Mouse (Mus musculus) heart, embryonic 14.5 days (tissue): ENCODE data around the gene Gm5617. TPM values are rescaled to one million over a fixed set of nuclear protein-coding genes. Genes with fewer than 3 reads are reported as not detected.

Experiments
- ATAC-seq: fragments of 200-750 bp; cut with Nextera tagmentation; 2 replicates; pipeline ENCODE4 v1.8.0; 2017; ENCODE audit warnings: low read depth, moderate TSS enrichment; ENCODE audit not compliant: insufficient number of reproducible peaks, insufficient read depth, low FRiP score
- H3K27ac ChIP-seq, 2 experiments: fragments of 200-500 bp in 1 of 2; fragments of 300-500 bp in 1 of 2; sonication (generic) in 1 of 2; replicated peaks in 1 of 2; 2 replicates each; pipeline ENCODE4 v1.5.1; 2012 to 2014; ENCODE audit warnings: low read depth in 2 of 2, low read length in 2 of 2, control low read depth in 1 of 2, mild to moderate bottlenecking in 1 of 2, mixed read lengths in 1 of 2; ENCODE audit not compliant: control insufficient read depth in 1 of 2, insufficient read depth in 1 of 2
- H3K27me3 ChIP-seq: fragments of 300-500 bp; sonication (generic); 2 replicates; pipeline ENCODE4 v1.6.1; 2014; ENCODE audit warnings: mild to moderate bottlenecking, low read length, control low read depth; ENCODE audit not compliant: control insufficient read depth, insufficient read depth
- H3K36me3 ChIP-seq: fragments of 300-500 bp; sonication (generic); 2 replicates; pipeline ENCODE4 v1.6.1; 2014; ENCODE audit warnings: mild to moderate bottlenecking, control low read depth, low read length, mixed read lengths; ENCODE audit not compliant: control insufficient read depth, insufficient read depth
- H3K4me1 ChIP-seq, 2 experiments: fragments of 200-500 bp in 1 of 2; fragments of 300-500 bp in 1 of 2; sonication (generic) in 1 of 2; 2 replicates each; pipeline ENCODE4 v1.6.1; 2012 to 2014; ENCODE audit warnings: low read length in 2 of 2, control low read depth in 1 of 2, mixed read lengths in 1 of 2; ENCODE audit not compliant: control insufficient read depth in 2 of 2, insufficient read depth in 2 of 2
- H3K4me2 ChIP-seq: fragments of 300-500 bp; sonication (generic); 2 replicates; pipeline ENCODE4 v1.6.1; 2014; ENCODE audit warnings: mild to moderate bottlenecking, low read length
- H3K4me3 ChIP-seq, 2 experiments: fragments of 200-500 bp in 1 of 2; fragments of 300-500 bp in 1 of 2; sonication (generic) in 1 of 2; 2 replicates each; pipeline ENCODE4 v1.5.1; 2012 to 2014; ENCODE audit warnings: low read length in 2 of 2, mild to moderate bottlenecking in 2 of 2, control low read depth in 1 of 2, low read depth in 1 of 2, moderate library complexity in 1 of 2; ENCODE audit not compliant: control insufficient read depth in 1 of 2, insufficient read depth in 1 of 2
- H3K9ac ChIP-seq: fragments of 300-500 bp; sonication (generic); 2 replicates; pipeline ENCODE4 v1.6.1; 2014; ENCODE audit warnings: mild to moderate bottlenecking, low read length
- H3K9me3 ChIP-seq: fragments of 300-500 bp; sonication (generic); 2 replicates; pipeline ENCODE4 v1.6.1; 2016; ENCODE audit warnings: low read length, control low read depth; ENCODE audit not compliant: control insufficient read depth
- WGBS: fragments of 180-500 bp; shearing (Covaris S2); extraction: QIAGEN DNeasy Blood & Tissue Kit; methylation state at CpG from one replicate; pipeline ENCODE4 v1.1.7; 2014; 5-methylcytosine and 5-hydroxymethylcytosine counted together
- microRNA-seq: library from miRNA; unstranded; fragments of <30 nt; microRNA quantifications from one replicate; pipeline ENCODE4, GENCODE M21; 2016
- polyA plus RNA-seq: library from polyadenylated mRNA; unstranded; fragments of >200 nt; fragmentation: Nextera tagmentation; extraction: Ambion mirVana; gene quantifications from 2 replicates; pipeline ENCODE4 v1.2.1, GENCODE M21; 2014

Gene Gm5617
- polyA plus RNA-seq, 1 experiment from 2014 or later, result 40.7 TPM

GRCm38 (mm10) chr9:48538044-48538645, 42.9 kb downstream of the Gm5617 start:
- no peak for ATAC-seq
- Histone ChIP-seq H3K4me3 (peak overlapping the region; percentile 19 to 27), H3K27me3 (peaks cover 7% of the 10 kb centered on the region), H3K9ac (peak overlapping the region; percentile 46; the same call in 1 of the 2 replicates), H3K9me3 (peaks cover 5% of the 10 kb centered on the region; the same call in 1 of the 2 replicates), H3K4me2 (peak overlapping the region; percentile 63), H3K4me1 (peaks cover 3 to 5% of the 10 kb centered on the region in 2 experiments; a peak in 1 of 4 replicates), H3K36me3 (no peaks in the 10 kb centered on the region), H3K27ac (no peak overlapping the region)
- WGBS, result 5% methylated on average over 17 of the region's 17 CpGs

GRCm38 (mm10) chr9:48538688-48539087, 43.4 kb downstream of the Gm5617 start:
- no peak overlapping the region for H3K27ac ChIP-seq

More at GRCm38 (mm10) chr9:48538688-48539087, 43.4 kb downstream of the Gm5617 start:
- WGBS, result 18% methylated on average over 12 of the region's 12 CpGs
- Histone ChIP-seq H3K9ac (no peak overlapping the region; the same call in 1 of the 2 replicates), H3K36me3 (no peaks in the 10 kb centered on the region), H3K27me3 (peaks cover 7% of the 10 kb centered on the region), H3K4me1 (peaks cover 3 to 5% of the 10 kb centered on the region in 2 experiments; a peak in 1 of 4 replicates), H3K9me3 (peaks cover 5% of the 10 kb centered on the region; the same call in 1 of the 2 replicates), H3K4me3 (peak overlapping the region; percentile 27; a peak in 3 of 4 replicates), H3K4me2 (peak overlapping the region; percentile 63)
- ATAC-seq, result no peak

Small RNAs within 50 kb of the gene (microRNA-seq; reads per million reads assigned to microRNA genes)
- not detected for gene Gm23653

Other genes starting within 250 kb of the Gm5617 start
- 1.5 and 2.0 TPM in 2 replicates for gene Nxpe2, start 142.0 kb upstream of the Gm5617 start, polyA plus RNA-seq
- gene Rexo2, start 14.8 kb upstream of the Gm5617 start, polyA plus RNA-seq, result 73.1 and 75.2 TPM in 2 replicates
- gene Rbm7, start 143 bp upstream of the Gm5617 start, polyA plus RNA-seq, result 84.5 and 85.7 TPM in 2 replicates
- 4.1 and 4.4 TPM in 2 replicates for gene Nnmt, start 109.7 kb downstream of the Gm5617 start, polyA plus RNA-seq